Mouse (Mus musculus): ENCODE measurements around the gene Tcn2. TPM values are rescaled to one million over a fixed set of nuclear protein-coding genes. Genes with fewer than 3 reads are reported as not detected.
"Not testable (repeated sequence)": the region's sequence is repeated elsewhere in the genome, so short reads cannot be mapped to it uniquely, and the experiment has no call there.

Gene Tcn2
- 10 to 100 TPM; 20.4 to 23.1 TPM for polyA plus RNA-seq (2017; shearing (Covaris generic))

DNA sequence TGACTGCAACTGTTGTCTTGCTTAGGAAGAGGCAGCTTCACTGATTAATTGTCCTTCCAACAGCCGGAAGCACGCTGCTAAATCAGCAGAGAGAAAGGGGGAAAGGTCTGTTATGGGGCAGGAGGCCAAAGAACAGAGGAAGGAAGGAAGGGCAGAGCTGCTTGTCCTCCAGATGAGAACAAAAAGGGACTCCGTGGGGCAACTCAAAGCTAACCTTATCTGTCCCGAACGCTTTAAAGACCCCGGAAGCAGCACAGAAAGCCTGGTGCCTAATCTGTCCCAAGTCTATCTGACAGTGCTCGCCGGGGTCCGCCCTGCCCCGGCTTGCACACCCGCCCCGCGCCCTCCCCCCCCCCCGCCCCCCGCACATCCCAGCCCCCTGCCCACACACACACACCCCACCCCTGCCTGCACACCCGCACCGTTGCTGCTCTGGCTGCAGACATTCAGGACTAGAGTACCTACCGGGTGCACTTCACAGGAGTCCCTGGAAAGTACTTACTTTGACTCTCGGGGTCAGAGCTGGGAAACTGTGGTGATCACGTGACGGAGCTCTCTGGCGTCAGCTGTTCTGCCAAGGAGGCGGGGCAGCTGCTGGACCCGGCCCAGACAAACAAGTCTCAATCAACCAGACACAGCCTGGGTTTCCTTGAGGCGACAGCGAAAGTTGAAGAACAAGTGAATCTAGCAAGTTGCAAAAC is at the start of gene Tcn2:
Gene Tcn2, minus strand, starts transcription at position 649 of the 701 bp plus-strand sequence.
- ATAC-seq = peak; percentile 90

DNA sequence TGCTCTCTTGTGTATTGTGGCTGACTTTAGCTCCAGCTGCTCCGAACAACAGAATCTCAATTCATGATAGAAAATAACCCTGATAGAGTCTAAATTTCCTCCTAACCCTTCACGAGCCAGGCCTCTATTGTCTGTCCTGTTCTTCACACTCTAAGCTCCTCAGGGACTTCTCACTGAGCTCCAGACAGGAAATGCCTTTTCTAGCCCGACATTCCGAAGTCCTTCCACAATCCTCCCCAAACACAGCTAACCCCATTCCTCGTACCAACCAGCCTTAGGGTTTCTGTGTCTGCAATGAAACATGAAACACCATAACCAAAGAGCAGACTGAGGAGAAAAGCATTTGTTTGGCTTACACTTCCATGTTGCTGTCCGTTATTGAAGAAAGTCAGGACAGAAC is 49.6 kb upstream of the Tcn2 start:
- no peak for ATAC-seq

DNA sequence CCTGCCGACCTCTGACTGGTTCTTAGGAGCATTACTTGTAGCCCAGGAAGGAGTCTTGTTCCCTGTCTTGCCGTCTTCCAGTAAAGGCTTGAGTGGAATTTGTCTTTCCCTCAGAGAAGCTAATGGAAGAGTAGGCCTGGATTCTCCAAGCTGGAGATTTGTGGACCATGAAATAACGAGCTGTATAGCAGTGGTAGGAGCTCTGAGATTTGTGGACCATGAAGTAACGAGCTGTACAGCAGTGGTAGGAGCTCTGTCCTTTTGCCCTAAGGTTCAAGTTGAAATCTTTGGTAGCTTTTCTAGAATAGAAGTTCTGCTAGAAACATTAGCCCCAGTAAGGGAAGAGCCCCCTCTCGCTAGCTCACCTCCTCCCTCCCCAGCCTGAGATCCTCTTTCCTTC is 46.5 kb upstream of the Tcn2 start:
- ATAC-seq = no peak

DNA sequence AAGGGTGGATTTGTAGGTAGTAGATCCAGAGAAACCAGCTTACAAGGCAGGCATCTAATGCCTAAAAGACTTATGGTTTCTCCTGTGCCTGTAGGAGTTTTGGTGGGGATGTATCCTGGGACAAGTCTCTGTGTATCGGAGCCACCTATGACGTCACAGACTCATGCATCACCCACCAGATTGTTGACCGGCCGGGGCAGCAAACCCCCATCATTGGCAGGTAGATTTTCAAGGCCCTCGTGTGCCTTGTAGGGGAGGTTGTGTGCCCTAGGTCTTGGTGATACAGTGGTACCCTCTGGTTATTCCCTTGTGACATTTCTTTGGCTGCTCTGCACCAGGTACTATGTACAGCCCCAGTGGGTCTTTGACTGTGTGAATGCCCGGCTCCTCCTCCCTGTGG is 44.7 kb upstream of the Tcn2 start, which contains the start of gene 4930556J24Rik:
Gene 4930556J24Rik, minus strand, starts transcription at position 101 of the 400 bp plus-strand sequence.
- ATAC-seq = no peak

DNA sequence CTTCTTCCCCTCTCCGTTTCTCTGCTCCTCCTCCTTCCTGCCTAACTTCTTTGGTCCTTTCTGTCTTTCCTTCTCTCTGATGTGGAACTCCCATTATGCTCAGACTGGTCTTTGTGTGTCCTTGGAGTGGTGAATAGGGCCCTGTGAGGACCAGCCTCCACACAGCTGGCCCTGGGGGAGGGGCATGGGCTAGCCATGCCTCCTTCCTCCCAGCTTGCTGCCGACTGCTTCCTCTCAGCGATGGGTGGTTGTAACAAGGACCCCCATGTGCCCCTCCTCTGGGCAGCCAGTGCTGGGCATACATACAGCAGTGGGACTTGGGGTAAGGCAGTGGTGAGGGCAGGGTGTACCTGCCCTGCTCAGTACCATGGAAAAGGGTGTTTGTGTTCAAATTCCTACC is 42.4 kb upstream of the Tcn2 start:
- ATAC-seq = no peak

DNA sequence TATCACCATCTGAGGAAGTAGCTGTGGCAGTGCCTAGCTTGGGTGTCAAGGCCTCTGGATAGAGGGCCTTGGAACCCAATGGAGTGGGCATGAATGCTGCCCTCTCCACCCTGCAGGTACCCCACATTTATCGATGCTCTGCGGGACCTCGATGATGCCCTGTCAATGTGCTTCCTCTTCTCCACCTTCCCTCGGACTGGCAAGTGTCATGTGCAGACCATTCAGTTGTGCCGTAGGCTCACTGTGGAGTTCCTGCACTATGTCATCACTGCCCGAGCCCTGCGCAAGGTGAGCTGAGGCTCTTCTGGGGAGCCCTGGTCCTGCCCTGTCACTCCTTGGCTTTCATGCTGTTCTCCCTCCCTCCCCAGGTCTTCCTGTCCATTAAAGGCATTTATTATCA is 41.1 kb upstream of the Tcn2 start:
- ATAC-seq = no peak

DNA sequence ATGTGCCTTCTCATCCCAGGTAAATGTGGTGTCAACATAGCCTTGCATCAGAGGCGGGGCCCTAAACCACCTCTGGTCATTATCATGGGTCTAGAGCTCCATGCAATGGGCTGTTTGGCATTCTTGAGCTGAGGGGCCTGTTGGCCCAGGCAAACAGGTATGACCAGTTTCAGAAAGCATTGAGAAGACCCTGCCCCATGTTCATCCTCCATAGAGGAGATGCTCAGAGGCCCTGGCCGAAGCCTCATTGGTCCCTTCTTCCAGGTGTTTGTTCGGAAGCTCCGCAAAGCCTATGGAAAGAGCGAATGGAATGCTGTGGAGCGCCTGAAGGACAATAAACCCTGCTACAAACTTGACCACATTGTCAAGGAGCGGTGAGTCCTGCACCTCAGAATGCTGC is 38.4 kb upstream of the Tcn2 start:
- no peak for ATAC-seq

DNA sequence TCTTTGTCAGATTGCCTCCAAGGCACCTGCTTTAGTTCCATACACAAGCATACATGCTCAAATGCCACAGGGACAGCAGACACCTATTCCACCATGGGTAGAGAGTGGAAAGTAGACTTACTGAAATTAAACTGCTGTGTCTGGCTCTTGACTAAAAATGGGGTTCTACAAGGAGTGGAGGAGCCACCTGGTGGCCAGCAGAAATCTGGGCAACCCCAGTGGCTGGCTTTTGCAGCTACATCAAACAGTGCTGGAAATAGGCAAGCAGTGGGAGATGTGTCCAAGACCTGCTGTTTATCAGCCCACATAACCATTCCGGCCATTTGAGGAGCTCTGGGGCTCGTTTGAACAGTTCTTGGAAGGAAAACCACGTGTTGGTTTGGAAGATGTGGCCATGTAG is 37.9 kb upstream of the Tcn2 start:
- ATAC-seq = no peak

DNA sequence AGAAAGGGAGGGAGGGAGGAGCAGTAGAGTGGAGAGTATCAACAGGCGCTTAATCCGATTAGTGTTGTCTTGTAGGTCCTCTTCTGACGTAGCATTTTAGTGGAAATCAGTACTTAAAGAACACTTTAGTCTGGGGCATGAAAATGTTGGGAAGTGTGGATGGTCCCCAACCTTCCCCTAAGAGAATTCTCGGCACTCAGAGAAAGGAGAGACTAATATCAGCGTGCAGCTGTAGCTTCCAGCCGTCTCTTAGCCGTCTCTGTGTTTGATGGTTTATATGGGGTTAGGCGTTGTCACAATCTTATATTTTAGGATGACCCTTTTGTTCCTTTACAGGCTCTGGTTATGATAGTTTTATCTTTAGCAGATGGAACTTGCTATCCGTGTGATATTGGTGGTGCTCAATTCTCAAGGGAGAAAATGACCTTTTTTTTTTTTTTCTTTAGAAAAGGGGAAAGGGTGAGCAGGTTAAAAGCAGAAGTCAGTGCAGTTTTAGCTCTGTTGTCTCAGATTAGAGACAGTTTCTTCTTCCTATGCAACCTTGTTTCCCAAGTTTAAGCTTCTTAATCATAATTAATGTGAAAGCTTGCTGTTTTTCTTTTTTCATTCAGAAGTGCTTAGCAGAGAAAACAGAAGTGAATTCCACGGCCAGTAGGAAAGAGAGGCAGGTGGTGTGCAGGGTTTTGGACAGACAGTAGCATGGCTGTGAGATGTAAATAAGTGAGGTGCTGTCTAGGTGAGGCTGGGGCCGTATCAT is 32.6 kb upstream of the Tcn2 start:
- no peak for ATAC-seq

DNA sequence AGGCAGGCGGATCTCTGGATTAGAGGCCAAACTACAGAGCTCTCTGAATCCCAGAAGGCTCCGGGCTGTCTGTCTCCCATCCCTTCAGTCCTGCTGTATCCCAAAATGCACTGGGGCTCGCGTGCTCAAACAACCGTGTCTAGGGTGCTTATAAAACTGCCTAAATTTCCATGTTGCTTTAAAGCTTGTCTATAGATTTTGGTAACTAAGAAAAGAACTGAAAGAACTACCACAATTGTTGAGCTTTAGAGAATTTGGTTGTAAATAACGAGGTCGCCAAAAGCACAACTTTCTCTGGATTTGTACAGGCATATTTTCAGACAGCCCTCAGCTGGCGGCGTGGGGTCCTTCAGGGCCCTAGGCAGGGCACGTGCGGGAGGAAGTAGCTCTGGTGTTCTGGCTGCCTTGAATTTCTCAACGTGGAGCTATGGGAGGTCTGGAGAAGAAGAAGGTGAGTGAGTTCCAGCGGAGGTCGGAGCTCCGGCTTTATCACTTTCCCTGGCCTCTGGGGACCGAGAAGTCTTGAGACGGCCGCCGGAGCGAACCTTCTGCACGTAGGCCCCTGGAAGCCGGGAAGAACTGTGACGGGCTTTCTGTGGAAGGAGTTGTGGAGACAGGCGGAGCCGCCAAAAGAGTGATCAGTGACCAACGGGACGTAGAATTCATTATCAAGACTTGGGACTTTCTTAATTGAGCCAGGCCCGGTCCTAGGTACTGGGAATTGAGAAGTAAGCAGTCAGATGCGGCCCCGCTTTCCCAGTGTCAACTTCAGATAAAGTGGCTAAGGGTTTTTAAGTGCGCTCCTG is 31.9 kb upstream of the Tcn2 start, which contains the start of gene Pes1:
Gene Pes1, plus strand, starts transcription at position 366 of the 806 bp plus-strand sequence.
- ATAC-seq = peak; percentile 83

DNA sequence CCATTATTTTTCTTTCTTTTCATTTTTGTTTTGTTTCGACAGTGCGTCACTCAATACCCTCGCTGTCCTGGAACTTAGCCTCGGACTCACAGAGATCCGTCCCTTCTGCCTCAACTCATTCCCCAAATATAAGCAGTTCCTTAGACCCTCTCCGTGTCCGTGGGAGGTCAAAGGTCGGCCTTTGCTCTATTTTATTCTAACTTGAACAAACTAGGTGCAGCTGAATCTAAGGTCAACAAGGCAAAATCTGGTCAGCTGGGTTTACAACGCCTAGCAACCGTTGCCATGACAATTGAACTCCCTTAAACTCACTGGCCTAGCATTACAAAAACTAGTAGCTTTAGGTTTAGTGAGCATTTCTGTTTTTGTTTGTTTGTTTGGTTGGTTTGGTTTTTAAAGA is 31.2 kb upstream of the Tcn2 start:
- ATAC-seq = peak; percentile 11

DNA sequence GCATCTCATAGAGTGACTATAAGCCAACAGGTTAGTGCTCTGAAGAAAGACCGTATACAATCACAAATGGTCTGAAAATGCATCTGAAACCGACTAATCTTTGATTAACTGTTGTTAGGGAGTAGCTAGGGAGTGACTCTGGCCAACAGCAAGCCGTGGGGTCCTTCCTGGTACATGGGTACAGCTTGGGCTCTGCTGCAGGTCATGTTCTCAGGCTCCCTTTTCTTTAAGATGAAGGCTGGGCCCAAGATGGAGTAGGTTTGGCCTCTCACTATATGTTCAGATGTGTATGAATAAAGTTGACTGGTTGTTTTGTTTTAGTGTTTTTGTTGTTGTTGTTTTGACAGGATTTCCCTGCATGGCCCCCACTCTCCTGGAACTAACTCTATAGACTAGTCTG is 29.8 kb upstream of the Tcn2 start:
- ATAC-seq = no peak

DNA sequence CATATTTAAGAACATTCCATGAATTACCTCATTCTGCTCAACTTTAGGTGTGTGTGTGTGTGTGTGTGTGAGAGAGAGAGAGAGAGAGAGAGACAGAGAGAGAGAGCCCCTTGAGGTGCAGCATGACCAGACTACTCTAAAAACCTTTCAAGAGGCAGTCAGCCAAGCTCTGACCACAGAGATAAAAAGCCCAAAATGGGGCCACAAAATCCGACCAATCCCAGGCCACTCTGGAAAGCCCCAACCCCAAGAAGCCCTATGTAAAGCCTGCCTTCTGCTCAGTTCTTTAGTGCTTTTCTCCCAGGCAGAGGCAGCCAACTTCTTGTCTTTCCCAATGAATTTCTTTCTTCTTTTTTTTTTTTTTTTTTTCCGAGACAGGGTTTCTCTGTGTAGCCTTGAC is 28.9 kb upstream of the Tcn2 start:
- no peak for ATAC-seq

DNA sequence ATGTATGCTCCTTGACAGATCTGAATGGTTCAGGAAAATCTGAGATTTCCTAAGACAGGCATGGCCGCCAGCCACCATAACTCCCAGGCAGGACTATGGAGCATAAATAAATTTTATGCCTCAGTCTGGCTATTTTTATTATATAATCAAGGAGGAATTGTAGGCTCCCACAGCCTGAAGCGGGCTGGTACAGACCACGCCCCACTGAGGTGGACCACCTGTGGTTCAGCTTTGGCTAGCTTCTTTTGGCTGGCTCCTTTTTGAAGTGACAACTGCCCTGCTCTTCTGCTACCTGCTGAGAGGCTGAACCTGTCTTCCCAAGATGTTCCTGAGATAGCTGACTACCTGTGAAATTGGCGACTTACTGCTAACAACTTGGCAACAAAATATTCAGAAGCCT is 23.4 kb upstream of the Tcn2 start:
- ATAC-seq = not testable (repeated sequence)

DNA sequence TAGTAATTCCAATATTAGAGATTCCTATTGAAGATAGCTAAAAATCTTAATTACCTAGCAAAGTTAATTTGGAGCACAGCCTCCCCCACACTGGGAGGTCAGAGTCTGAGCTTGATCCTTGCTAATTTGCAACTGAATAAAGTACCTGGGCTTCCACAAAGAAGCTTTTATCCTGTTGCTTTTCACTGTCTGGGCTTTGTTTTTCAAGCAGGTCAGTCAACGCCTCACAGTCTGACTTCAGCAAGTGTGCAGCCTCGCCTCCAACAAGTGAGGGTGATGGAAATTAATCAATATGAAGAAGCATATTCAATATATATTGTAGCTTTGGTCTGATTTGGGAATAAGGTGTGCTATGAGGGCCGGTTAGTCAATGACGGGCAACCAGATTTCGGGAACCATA is 22.9 kb upstream of the Tcn2 start:
- ATAC-seq = not testable (repeated sequence)

DNA sequence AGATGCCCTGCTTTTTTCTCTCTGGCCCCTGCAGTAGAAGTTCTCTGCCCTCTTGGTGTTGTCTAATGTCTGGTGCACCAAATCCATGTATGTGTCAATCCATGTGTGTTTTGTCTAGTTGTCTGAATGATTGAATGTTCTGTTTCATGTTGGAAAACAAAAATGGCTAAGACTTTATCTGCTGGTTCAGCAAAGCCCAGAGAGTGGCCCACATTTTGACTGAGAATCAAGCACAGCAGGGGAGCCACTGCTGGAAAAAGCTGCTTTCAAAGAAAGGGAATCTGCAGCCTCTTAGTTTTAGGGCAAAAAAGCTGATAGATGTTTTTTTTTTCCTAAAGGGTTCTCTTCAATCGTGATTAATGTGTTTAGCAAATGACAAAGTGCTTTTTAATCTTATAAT is 14.4 kb upstream of the Tcn2 start:
- no peak for ATAC-seq

DNA sequence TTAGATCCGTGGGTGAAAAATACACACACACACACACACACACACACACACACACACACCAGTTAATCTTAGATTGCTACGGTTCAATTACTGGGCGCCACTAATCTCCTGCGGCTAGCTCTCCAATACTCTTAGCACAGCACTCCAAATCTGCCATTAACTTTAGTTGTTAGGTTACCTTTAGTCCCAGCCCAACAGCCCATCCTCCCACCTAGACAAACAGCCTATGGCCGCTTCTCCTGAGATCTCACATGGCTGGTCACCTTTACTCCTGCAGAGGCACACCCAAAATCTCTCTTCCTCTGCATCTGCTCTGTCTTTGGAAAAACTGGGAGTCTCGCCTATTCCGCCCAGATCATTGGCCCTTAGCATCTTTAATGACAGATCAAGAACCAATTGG is 9.4 kb upstream of the Tcn2 start:
- ATAC-seq = no peak

DNA sequence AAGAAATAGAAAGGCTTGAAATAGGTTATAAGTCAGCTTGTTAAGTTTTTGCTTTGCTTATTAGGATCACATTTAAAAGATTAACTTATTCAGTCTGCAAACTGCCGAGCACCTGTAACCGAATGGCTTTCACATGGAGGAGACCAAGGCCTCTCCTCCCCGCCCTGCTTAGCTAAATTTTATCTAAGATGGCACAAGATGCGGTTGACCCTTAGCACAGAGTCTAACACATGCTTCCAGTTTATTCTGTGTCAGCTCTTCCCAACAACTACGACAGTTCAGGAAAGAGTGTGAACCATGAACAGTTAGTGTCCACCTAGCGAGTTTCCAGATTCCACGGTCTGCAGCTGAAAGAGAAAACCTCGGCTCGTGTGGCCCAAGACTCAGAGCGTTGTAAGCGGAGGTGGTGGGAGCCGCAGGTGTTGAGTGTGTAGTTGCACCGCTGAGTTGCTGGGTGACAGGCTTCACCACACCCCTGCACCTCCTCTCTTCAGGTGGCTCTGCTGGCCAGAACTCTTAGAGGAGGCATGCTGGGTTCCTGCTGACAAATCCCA is 5.4 kb upstream of the Tcn2 start:
- ATAC-seq = no peak

DNA sequence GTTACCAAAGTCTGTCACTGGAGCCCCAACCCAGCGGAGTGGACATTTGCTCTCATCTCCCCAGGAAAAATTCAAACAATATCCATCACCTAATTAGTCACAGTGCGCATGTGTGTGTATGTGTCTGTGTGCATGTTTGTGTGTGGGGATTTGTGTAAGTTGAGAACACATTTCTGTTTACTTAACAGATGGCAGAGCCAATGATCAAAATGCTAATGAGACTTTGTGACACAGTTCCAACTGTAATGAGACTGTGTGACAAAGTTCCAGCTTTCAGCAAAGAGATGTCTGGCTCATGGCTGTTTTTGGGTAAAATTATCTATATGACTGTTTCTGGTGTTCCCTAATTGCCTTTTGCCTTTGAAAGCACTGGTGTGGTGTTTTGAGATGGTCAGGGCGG is 4.4 kb upstream of the Tcn2 start:
- no peak for ATAC-seq

DNA sequence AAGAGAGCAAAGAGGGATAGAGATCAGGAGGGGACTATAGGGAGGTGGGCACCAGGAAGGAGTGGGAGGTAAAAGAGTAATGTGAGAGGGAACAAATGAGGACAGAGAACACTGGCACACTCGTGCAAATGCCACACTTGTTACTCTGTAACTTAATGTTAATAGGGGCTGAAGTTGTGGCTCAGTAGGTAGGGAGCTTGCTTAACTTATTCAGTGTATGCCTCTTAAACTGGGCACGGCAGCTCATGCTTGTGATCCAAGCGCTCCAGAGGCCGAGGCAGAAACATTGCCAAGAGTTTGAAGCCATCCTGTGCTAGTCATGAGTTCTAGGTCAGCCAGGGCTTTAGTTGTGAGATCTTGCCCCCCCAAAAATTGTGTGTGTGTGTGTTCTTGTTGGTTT is 3.2 kb upstream of the Tcn2 start:
- no peak for ATAC-seq

DNA sequence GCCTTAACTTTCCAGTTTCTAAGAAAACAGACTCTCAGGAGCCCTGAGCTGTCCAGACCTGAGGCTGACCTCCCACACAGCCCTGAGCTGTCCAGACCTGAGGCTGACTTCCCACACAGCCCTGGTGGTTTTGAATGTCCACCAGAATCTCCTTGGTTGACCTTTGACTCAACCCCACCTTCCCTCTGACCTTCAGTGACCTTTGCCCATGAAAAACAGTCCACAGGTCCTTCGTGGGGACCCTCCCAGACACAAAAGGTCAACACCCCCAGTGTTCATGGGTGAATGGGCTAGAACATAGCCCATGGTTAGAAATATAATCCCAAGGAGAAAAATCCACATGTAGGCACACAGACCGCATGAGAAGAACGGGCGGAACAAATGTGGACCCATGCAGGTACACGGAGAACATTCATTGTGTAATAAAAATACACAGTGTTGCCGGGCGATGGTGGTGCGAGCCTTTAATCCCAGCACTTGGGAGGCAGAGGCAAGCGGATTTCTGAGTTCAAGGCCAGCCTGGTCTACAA is 1.9 kb upstream of the Tcn2 start:
- ATAC-seq = no peak

DNA sequence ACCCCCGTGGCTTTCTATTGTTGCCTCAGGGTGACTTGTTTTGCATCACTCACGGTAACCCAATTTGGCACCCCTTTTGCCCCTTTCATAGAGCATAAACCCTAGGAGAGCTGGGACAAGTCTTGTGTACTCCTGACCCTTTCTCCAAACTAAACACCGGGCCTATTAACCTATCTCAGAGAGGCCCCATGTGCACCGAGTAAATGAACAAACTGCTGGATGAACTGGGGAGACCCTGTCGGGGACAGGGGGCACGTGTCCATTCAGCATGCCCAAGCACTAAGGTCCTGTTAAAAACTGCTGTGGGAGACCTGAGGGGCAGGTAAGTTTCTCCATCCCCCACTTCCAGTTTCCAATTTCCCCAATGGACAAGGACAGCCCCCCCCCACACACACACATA is 1.0 kb downstream of the Tcn2 start:
- ATAC-seq = no peak

DNA sequence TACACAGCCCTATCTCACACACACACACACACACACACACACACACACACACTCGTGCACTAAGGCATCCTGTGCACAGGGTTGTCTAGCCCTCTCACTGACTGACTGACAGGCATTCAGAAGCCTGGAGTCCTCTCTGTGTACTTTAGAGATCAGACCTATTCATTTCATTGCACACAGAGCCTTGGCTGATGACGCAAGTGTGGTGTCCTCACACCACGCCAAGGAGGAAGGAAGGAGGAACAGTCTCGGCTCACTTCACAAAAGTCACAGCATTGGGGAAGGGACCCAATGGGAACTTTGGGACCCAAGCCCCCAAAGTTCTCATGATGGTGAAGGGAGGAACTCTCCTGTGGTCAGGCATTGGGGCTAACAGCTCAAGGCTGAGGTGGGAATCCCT is 1.9 kb downstream of the Tcn2 start:
- no peak for ATAC-seq

Measured in activated CD4-positive, CD25-positive, alpha-beta regulatory T cell, adult 4 months (primary cell).